Mouse (Mus musculus): ENCODE data around the gene Epb41l1. TPM values are rescaled to one million over a fixed set of nuclear protein-coding genes. Genes with fewer than 3 reads are reported as not detected.
A peak's percentile ranks its signal among the peaks of the same experiment; 100 is the strongest.

Gene Epb41l1
- total RNA-seq, 2 experiments from 2014 or later: 54.3 to 56.1 TPM

- DNase-seq (ENCODE audit: low spot score in 2 of 2): no peak
These were observed 1.9 kb downstream of the Epb41l1 start for GRCm38 (mm10) chr2:156422631-156423030.

DNA sequence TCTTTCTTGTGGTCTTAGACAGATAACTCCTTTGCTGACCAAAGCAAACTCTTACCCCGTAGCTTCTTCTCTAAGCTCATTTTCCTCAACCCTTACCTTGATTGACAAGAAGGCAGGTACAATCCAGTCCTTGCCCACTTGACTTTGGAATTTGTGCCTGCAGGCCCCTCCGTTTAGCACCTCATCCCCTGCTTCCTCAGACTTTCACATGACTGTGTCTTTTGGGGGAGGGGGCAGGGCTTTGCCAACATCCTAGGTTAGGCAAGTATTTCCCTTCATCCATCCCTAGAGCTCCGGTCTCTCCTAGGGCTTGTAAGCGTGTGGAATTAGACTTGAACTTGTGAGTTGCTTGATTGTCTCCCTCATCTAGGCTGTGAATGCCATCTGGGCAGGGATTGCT is 3.0 kb downstream of the Epb41l1 start:
- DNase-seq (ENCODE audit: low spot score in 2 of 2): no peak

GRCm38 (mm10) chr2:156425618-156426017 is 4.9 kb downstream of the Epb41l1 start:
- DNase-seq (ENCODE audit: low spot score in 2 of 2): no peak

DNA sequence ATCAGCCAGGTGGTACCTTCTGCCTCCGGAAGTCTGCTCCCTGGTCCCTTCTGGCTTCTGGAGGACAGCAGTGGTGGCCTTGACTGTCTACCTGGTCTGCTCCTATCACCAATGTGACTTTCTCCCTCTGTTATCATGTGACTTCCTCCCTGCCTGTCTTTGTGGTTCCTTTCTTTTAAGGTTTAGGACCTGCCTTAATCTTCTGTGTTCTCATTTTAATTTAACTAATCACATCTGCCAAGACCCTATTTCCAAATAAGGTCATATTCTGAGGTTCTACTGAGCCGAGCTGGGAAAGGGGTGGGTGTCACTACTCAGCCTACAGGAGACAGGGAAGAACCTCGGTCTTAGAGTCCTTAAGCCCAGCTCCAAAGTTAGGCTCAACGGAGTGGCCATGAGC is 5.4 kb downstream of the Epb41l1 start:
- no peak for DNase-seq (ENCODE audit: low spot score in 2 of 2)

- no peak for DNase-seq (ENCODE audit: low spot score in 2 of 2)
These were observed 9.1 kb downstream of the Epb41l1 start for GRCm38 (mm10) chr2:156429836-156430235.

DNA sequence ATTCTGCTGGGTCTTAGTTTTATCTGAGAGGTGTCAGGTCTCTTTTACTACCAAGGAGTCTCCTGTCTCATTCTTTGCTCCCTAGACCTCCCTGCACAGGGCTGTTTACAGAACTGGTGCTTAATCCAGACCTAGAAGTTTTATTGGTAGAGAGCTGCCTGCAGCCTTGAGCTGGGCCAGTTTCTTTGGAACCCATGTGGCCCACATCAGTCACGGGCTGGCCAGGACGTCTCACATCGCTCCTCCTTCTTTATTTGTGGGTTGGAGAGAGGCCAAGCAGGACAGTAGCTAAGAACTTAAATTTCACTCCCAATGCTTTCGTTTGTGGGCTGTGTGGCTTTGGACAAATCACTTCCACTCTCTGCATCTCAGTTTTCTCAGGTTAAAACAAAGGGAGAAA is 9.6 kb downstream of the Epb41l1 start:
- no peak for DNase-seq (ENCODE audit: low spot score in 2 of 2)

DNA sequence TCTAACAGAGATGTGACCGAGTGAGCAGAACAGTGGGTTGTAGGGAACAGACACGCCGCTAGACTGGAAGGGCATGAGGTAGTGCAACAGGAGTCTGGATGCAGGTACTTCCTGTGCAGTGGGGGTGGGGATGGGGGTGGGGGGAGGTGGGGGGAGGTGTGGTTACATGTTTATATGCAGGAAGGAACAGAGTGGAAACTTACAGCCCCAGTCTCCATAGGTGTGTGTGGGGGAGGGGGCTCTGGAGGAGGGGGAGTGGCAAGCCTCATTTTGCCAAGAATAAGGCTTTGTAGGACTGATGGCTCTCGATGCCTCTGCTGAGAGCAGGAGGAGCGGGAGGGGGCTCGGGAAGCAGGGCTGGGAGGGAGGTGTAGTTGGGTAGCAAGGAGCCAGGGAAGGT is 10.7 kb downstream of the Epb41l1 start:
- no peak for DNase-seq (ENCODE audit: low spot score in 2 of 2)

GRCm38 (mm10) chr2:156432086-156432485 is 11.4 kb downstream of the Epb41l1 start:
- no peak for DNase-seq (ENCODE audit: low spot score in 2 of 2)

DNA sequence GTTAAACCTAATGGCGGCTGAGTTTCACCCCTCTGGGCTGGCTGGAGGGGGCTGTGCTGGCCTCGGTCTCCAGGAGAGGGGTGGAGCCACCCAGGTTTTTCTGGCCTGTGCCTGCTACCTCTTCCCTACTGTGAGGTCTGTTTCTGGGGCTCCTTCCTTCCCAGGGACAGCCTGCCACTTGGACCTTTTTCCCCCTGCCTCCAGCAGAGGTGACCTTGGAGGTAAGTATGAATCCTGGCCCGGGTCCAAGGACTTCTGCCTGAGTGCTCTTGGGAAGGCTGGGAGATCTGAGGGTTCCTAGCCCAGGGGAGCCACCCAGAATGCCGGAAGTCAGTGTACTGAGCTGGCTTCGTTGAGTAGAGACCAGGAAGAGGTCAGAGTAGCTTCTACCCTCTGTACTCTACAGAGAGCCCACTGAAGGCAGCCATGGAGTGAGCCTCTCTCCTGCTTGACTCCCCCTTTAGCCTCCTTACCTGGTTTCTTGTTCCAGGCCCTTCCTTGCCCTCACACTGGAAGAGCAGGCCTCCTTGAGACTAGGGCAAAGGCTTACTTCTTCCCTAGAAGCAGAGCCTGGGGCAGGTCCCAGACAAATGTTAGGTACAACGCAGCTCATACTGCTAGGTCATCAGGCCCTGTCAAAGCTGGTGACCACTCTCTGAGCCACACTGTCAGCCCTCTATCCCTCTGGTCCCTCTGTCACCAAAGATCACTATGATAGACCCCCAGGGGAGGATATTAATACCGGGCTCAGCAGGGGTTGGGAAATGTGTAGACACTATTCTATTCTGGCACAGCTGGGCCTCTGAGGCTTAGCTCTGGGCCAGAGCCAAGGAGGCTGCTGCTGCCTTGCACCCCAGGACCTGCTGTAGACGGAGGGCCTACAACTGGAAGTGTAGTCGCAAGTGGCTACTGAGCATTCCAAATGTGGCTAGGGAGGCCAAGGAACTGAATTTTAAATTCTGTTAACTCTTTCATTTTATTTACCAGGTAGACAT is 12.5 kb downstream of the Epb41l1 start:
- peak in 1 of 2 experiments; percentile 49 for DNase-seq (ENCODE audit: low spot score in 2 of 2)

GRCm38 (mm10) chr2:156437637-156438036 is 16.9 kb downstream of the Epb41l1 start:
- DNase-seq (ENCODE audit: low spot score in 2 of 2): no peak

DNA sequence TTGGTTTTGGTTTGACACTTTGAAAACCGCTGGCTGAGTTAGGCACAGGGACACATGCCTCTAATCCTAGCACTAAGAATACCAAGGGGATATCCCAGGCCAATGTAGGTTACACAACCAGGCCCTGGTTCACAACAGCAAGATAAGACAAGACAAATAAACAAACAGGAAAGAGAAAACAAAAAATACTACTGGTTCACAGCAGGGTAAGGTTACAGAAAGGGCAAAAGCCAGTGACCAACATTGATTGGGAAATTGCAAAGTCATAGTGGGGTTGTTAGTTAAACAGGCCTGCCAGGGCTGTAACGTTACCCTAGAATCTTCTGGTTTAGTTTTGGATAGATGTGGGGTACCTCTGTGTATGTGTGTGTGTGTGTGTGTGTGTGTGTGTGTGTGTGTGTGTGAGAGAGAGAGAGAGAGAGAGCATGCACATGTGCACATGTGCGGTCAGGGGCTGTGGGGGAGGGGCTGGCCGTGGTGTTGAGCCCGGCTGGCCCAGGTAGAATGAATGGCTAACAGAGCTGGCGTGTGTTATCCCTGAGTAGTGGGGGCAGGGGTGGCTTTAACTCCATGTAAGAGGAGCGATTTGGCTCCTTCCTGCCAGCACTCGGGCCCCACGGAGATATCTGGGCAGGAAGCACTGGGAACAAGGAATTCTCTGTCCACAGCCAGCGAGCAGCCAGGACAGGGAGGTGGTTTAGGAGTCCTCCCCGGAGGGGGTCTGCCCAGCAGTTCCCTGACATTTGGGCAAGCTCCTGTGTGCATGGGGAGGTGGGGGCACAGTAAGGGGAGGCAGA is 19.2 kb downstream of the Epb41l1 start:
- no peak for DNase-seq (ENCODE audit: low spot score in 2 of 2)

DNA sequence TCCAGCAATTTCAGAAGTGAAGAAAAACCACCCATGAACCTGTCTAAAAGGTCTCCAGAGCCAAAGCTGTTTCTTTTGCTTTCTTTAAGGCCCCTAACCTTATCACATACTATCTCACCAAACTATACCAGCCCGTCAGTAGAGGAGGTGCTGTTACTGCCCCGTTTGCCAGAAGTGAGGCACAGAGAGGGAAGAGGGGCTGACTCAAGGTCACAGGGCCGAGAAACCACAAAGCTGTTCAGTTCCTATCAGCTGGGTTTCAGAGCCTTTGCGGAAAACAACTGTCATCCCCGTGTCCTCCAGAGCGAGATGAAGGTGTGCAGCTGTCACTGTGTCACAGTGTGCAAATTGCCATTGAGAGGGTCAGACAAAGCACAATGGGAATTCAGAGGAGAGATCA is 21.2 kb downstream of the Epb41l1 start:
- no peak for DNase-seq (ENCODE audit: low spot score in 2 of 2)

GRCm38 (mm10) chr2:156443323-156443722 is 22.6 kb downstream of the Epb41l1 start:
- no peak for DNase-seq (ENCODE audit: low spot score in 2 of 2)

GRCm38 (mm10) chr2:156446489-156447035 is 25.9 kb downstream of the Epb41l1 start:
- no peak for DNase-seq (ENCODE audit: low spot score in 2 of 2)

- no peak for DNase-seq (ENCODE audit: low spot score in 2 of 2)
These were observed 26.9 kb downstream of the Epb41l1 start for GRCm38 (mm10) chr2:156447413-156448295.

DNA sequence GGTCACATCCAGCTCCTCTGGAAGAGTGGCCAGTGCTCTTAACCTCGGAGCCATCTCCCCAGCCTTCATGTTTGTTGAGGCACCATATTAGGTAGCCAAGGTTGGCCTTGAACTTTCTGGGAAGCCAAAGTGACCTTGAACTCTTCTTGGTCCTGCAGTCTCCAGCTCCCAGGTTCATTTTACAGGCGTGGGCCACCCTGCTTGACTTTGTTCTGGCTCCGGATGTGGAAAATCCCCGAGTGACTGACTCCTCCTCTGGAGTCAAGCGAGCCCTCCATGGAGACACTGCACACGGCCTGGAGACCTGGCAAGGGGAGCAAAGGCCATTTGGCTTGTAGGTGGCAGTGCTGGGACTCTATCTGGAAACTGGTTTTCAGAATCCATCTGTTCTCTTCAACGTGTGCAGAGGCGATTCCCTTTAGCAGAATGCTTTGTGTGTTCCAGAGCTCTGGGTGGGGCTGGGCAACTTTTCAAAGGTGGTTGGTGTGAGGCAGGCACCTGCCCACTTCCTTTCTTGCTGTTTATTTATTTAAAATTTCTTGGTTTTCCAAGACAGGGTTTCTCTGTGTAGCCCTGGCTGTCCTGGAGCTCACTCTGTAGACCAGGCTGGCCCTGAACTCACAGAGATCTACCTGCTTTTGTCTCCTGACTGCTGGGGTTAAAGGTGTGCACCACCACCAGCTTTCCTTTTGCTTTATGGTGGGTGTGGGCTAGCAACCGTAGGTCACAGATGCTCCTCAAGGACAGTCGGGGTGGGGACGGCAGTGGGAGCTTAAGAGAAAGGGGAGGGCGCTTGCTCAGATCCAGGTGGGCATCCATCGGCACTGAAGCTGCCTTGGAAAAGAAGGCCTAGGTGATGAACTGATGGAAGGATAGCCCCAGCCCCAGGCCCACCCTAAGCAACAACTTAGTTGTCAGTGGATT is 30.8 kb downstream of the Epb41l1 start:
- DNase-seq (ENCODE audit: low spot score in 2 of 2): no peak

DNA sequence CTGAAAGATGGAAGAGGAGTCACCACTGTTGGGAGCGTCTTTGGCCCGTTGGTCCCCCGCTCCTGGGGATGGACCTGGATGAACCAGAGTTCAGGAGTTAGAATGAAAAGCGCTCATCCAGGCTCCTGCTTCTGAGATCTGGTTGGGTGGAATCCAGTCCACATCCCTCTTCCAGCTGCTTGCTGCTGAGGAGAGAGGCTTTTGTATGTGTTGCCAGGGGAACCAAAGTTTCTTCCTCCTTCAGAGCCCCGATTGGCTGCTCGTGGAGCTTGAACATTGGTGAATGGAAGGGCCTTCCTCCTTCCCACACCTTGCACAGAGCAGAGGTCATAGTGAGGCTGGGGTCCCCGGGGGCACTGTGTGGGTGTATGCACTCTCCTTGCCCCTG is 31.4 kb downstream of the Epb41l1 start:
- DNase-seq (ENCODE audit: low spot score in 2 of 2): no peak

DNA sequence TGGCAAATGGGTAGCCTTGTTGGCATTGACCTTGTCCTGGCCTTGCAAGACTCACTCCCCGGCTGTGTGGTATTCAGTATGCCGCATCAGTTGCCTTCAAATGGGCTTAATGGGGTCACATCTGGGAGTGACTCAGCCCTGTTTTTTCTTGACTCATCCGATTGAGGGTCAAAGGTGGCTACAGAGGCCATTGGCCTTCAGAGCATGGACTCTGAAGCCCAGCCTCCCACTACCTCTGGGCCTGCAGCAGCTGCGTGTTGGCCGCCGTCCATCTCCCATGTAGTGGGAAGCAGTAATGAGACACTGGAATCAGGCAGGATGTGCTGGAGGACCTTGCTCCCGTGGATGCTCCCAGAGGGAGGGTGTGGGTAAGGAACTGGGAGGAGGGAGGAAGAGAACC is 33.1 kb downstream of the Epb41l1 start:
- DNase-seq (ENCODE audit: low spot score in 2 of 2): peak in 1 of 2 experiments; percentile 52

GRCm38 (mm10) chr2:156455508-156456108 is 34.9 kb downstream of the Epb41l1 start:
- DNase-seq (ENCODE audit: low spot score in 2 of 2): no peak
